Mouse (Mus musculus) MEL-GATA-1-ER (cell line): ENCODE data around the gene Gm37240.

Experiments
- DNase-seq: peaks from one replicate; pipeline ENCODE4 v3.0.0-alpha.2; 2012; ENCODE audit warnings: low read depth; ENCODE audit errors: extremely low read depth

Gm37240 gene

GRCm38 (mm10) chr3:85683618-85684017 is 203.7 kb downstream of the Gm37240 start:
- no peak for DNase-seq

DNA sequence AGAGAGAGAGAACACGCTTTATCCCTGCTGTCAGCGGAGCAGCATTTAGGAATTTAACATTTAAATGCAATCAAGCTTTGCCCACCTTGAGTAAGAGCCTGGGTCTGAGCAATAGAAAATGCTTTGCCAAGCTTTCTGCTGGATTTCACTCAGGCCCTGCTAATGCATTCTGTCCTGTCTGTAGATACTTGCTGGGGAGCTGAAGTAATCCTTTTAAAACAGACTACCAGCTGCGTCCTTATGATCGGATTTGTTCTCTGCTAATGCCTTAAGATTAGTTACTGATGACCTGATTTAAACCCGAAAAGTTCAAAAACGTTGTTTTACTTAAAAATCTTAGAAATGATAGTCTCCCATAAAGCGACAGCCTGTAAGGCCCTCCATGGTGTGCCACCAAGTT is 206.2 kb downstream of the Gm37240 start:
- no peak for DNase-seq

- no peak for DNase-seq
Measured at GRCm38 (mm10) chr3:85679960-85680359, 207.4 kb downstream of the Gm37240 start.

DNA sequence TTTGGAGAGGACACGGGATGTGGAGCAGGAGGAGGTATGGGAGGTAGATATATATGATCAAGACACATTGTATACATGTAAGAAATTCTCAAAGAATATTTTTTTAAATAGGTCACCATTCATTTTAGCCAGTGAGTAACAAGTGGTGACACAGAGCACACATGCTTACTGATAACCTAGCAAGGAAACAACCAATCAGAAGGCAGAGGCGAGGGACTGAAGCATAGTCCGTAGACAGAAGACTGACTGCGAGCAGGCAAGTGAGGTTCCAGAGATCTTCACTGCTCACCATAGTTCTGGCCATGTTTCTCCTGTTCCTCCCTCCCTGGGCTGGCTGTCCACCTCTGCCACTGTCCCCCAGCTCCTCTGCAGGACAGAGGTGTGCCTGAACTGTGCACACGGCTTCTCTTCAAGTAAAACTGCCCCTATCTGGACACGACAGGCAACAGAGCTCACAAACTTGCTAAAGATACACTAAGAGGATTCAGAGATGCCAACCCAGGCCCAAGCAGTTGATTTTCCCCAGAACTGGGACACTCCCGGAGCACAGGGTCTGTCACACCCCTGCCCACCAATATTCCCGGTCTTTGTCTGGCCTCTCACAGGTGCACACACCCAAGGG is 207.9 kb downstream of the Gm37240 start:
- no peak for DNase-seq

GRCm38 (mm10) chr3:85677952-85678351 is 209.4 kb downstream of the Gm37240 start:
- DNase-seq, result no peak

- DNase-seq, result no peak
Measured at GRCm38 (mm10) chr3:85677133-85677532, 210.2 kb downstream of the Gm37240 start.

- no peak for DNase-seq
Measured at GRCm38 (mm10) chr3:85669844-85670243, 217.5 kb downstream of the Gm37240 start.

- DNase-seq, result no peak
Measured at GRCm38 (mm10) chr3:85667683-85668082, 219.6 kb downstream of the Gm37240 start.

GRCm38 (mm10) chr3:85666736-85667135 is 220.6 kb downstream of the Gm37240 start:
- no peak for DNase-seq

GRCm38 (mm10) chr3:85666166-85666565 is 221.2 kb downstream of the Gm37240 start:
- DNase-seq, result no peak

DNA sequence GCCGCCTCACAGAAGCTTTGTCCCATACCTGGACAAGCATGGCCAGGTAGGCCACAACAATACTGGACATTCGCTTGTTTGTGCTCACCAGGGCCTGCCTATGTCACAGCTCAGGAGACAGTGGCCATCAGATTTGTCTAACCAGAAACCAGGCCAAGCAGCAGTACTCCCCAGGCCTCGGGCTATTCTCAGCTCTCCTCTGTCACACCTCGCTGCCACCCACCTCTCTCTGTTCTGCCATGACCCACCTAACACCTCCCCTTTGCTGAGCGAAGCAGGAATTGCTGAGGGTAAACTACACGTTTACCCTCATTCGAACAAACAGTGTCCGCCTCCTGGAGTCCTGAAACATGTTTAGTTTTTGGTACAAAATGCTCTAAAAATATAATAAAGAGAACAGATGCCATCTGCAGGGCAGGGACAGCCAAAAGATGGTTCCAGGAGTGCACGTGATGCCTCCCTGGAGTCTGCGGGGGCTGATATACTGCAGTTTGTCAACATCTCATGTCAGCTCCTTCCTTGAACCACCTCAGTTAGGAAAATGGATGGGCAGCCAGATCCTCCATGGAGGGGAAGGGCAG is 222.6 kb downstream of the Gm37240 start:
- DNase-seq, result no peak

DNA sequence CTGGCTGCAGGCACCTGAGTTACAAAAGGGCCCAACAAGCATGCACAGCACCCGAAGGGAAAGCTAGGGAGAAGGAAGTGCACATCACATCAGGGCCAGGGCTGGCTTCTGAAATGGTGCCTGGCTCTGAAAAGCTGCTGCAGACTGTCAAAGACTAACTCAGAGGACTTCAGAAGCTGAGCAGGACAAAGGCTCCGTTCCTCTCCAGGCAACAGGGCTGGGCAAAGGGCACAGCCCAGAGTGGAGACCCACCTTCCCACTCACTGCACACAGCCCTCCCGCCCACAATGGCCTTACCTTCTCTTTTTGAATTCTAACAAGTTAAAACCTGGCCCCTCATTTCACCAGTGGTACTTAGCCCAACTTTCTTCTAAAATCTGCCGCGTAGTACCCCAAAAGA is 223.5 kb downstream of the Gm37240 start:
- DNase-seq, result no peak

DNA sequence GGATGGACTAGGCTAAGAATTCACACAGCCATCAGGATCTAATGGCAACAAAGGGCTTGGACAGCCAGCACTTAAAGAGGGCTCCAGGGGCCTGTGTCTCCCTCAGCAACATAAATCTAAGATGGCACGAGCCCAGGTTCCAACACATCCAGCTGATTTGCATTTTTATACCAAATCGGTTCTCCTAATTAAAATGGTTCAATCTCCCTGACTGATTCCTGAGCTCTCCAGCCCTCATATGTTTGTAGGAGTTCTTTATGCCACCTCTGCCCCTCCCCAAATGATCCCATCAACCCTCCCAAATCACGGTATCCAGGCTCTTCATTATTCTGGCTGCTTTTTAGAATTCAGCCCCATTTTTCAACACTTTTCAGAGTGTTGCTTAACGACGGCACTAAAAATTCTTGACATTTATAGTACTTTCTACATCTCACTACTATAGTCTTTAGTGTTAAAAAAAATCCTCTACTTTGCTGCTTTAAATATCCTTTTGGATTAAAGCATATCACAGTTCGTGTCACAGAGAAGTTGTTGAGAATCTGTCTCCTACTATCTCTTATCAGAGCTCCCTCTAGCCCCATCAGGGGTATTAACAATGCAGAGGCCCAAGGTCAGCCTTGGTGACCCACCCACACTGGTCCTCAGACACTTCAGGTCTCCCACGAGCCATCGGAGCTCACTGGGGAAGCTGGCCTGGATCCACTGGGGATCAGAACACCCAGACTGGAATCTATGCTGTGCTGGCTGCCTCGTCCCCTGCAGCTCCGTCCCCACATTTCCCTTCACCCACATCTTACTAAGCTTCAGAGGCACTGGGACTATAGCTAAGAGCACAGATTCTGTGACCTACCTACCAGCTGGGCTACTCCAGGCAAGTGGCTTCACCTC is 225.1 kb downstream of the Gm37240 start:
- DNase-seq, result no peak

DNA sequence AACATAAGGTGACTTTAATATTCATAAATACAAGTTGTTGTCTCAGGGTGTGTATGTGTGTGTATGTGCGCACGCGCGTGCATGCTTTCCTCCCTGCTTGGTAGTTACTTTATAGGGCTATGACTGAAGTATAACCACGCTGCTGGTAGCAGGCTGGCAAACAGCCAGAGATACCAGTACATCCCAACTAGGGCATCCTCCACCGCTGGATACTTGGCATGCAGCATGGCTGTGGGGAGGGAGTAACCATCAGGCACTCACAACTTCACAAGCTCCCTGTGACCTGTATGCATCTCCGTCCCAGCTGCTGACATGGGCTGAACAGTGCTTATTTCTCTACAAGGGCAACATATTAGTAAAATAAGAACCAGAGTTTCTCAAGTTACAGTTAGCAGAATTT is 227.6 kb downstream of the Gm37240 start:
- no peak for DNase-seq

DNA sequence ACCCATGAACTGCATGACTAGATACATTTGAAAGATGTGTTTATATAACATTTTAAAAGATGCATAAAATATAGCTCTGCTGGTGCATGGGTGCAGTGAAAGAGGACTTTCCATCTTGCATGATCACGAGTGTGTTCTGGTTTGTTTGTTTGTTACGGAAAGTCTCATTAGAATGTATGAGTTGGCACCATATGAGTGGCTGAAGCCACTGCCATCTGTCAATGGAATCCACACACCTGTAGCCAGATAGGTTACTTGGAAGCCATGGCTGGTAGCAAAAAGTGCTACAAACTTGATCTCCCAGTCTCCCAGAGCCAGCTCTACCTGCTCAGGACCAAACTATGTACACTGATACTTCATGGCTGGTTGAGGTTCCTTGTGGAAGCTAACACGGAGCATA is 231.8 kb downstream of the Gm37240 start:
- DNase-seq, result no peak

DNA sequence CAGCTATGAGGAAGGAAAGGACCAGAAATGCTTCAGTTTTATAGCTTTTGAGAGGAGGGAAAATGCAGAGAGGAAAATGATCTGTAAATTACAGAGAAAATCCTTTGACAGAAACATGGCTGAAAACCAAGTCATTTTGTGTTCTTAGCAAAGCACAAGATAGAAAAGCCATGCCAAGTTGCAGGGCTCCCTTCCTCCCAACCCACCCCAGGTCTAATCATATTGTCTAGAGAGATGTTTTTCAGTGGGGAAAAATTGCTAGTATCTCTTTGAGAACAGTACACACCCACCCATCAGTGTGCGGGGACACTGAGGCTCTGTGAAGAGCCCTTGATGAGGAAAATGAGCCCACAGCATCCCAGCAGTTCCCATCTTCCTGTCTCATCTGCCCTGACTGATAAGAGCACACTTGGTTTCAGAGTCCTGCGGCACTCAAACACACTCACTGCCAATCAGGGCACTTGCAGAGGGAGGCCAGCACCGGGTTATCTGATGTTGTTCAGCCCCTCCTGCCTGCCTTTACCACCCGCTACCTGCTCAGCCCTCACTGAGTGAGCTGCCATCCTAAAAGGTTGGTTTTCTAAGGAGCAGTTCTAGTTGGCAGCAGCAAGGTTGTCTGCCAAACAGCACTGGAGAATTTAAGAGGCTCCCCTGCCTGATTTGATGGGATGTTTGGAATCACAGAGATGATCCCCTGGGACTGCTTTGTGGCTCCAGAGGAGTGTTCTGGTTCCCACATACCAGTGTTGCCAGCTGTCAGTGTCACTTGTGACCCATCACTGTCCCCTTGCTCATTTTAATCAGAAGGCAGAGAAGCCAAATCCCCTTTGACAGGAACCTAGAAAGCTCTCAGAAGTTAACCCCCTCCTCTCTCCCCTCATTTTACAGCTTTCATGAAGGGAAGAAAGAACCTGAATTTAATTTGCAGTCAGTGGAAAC is 234.3 kb downstream of the Gm37240 start:
- DNase-seq, result no peak

GRCm38 (mm10) chr3:85649176-85649575 is 238.1 kb downstream of the Gm37240 start:
- DNase-seq, result no peak

- DNase-seq, result no peak
Measured at GRCm38 (mm10) chr3:85645517-85646004, 241.8 kb downstream of the Gm37240 start.

GRCm38 (mm10) chr3:85644814-85645213 is 242.5 kb downstream of the Gm37240 start:
- DNase-seq, result no peak

DNA sequence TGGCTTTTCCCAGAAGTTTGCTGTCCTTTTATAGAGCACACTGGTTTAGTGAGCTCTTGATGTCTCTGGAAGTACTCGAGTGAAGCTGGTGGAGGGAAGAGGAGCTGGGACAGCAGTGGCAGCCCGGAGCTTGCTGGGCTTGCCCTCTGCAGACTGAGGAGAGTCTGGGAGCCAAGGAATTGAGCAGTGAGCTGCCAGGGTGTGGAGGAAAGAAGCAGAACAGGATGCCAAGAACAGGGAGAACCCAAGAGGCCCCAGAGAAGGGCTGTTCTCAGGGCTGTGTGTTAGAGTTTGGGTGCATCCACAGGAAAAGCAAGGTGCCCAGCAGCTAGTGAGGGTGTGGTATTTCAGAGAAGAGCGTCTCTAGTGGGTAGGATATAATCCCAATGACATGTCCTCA is 245.6 kb downstream of the Gm37240 start:
- DNase-seq, result no peak
